Mouse (Mus musculus) kidney, adult 11 months (tissue): ENCODE measurements at regions not wholly inside any gene's neighbourhood (a gene's known extent, or its start where the extent isn't known, plus 50 kb on each side); places are given as distances from the start of the nearest gene placed in this dataset.

Experiments used
- DNase-seq: peaks from one replicate; pipeline ENCODE4 v3.0.0; 2022

GRCm38 (mm10) chr12:39831079-39831478 lies 206.7 kb downstream of the Arl4a start:
- no peak for DNase-seq

DNA sequence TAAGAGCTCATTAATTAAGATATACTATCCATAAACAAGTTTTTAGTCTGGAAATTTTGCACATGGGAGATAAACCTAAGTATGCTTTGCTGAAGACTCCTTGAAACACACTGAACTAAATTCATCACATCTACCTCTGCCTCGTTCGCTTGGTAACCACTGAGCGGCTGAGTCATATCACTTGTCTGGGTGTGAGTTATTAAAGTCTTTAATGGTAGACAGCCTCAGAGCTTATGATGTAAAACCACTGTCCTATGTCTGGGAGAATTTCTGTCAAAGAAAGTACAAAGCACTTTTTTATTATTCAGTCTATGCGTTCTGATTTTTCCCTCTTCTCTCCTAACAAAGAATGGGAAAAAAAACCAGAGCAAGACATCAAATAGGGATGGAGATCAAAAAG lies 207.3 kb downstream of the Arl4a start:
- DNase-seq: no peak

DNA sequence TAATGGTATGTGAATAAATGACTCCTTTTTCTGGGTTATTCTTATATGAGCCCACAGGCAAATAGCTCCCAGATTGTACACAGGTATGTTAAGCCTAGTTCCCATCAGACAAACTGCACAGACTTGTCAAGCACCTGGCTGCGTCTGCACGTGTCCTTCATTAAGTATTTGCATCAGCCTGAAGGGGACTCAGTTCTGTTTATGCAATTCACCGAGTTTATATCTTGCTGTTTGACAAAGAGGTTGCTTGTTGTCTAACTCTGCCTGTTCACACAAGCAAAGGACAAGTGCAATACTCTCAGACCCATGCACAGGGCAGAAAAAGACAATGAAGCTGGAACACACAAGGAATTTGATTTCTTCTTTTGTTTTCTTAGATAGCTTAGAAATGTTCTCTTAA lies 215.2 kb downstream of the Arl4a start:
- no peak for DNase-seq

DNA sequence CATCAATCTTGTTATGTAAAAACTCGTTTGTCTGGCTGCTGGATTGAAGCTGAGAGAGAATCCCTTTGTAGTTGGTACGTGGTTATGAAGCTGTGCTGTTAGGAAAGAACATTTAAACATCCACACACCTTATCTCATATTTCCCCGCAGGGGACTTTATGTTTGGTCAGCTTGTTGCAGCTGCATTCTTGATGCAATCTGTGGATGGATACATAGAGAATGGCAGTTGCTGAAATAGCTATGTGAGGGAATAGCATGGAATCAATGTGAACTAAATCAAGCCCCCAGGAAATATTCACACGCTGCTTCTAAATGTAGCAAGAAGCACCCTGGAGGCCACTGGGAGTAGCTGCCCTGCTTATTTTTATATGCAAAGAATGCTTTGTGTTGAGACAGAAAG lies 236.3 kb downstream of the Arl4a start:
- no peak for DNase-seq

- DNase-seq: no peak
Measured at GRCm38 (mm10) chr12:39797843-39798242, 240.0 kb downstream of the Arl4a start.

GRCm38 (mm10) chr12:39796939-39797338 lies 240.9 kb downstream of the Arl4a start:
- DNase-seq: no peak

GRCm38 (mm10) chr12:39785026-39785425 lies 252.8 kb downstream of the Arl4a start:
- no peak for DNase-seq

DNA sequence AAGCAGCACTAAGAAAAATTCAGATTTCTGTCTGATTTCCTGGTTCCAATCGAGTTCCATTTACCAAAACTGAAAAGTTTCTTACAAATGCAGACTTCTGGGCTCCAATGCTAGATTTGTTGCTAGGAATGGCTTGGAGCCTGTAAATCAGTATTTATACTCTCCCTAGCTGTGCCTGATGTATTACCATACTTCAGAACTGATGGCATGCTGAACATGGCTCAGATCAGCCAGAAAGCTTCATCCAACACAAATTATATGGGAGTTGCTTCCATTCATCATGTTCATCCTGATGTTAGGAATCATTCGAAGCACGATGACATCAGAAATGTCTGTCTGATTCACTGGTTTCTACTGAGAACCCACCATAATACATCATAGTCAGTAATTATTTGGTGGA lies 253.3 kb downstream of the Arl4a start:
- no peak for DNase-seq

DNA sequence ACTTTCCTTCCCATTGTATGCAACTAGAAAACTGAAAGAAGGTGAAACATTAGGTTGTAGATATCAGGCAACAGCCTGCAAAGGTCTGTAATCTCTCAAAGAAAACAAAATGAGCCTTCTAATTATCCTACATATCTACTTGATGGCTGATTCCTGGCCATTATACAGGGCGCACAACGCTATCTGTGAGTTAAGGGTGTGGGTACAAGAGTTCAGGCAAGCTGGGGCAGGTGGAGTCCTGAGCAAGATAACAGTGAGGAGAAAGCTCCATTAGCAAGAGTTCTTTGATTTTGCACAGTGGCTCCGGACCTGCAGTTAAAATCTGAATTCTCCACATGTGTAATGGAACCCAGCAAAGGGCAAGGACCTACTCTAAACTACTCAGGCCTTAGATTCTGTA lies 261.7 kb downstream of the Arl4a start:
- no peak for DNase-seq

DNA sequence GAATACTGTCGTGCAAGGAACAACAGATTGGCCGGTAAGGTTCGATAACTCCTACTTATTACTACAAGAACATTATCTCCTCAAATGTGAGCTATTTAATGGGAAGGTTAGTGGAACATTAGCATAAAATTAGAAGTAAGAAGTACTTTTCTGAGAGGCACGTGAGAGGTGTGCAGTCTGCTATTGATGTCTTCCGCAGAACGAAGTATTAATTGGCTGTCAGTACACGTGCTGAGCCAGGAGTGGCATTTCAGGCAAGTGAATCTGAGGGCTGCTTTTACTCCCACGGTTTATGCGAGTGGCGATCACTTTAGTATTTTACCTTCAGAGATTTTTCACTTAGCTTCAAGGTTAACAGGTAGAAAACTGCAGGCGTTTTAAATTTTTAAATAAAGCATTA lies 270.8 kb downstream of the Arl4a start:
- DNase-seq: no peak

DNA sequence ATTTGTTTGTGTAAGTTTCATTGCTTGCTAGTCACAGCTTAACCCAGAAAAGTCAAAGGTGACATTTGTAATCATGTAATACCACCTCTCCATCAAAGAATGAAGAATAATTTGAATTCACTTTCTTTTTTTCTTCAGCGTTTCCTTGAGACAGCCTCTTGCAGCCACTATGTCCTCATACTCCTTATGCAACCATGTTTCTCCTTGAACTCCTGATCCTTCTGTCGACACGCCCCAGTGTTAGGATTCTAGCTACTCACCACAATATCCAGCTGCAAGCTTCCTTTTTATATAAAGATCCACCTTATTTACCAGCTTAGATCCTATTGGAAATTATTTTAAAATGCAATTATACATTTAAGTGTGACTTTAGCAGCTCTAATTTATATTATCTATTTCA lies 274.3 kb downstream of the Arl4a start:
- no peak for DNase-seq

DNA sequence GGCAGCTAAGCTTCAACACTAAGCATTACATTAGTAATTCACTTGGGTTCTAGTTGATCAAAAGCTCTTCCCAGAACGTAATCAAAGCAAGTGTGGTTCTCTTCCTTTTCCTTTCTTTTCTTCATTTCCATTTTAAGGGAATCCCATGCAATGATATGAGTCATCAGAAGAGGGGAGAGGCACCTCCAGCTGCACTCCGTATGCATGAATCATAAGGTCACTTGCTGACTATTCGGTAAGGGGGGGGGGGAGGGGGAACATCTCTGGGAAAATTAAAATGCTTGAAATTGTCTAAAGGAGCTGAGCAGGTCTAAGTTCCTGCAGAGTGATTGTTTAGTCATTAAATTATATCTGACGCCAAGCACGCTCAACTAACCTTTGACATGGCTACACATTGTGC lies 275.9 kb downstream of the Arl4a start:
- DNase-seq: no peak

- no peak for DNase-seq
Measured at GRCm38 (mm10) chr12:39761326-39761725, 276.5 kb downstream of the Arl4a start.

GRCm38 (mm10) chr12:39757975-39758374 lies 279.9 kb downstream of the Arl4a start:
- no peak for DNase-seq

DNA sequence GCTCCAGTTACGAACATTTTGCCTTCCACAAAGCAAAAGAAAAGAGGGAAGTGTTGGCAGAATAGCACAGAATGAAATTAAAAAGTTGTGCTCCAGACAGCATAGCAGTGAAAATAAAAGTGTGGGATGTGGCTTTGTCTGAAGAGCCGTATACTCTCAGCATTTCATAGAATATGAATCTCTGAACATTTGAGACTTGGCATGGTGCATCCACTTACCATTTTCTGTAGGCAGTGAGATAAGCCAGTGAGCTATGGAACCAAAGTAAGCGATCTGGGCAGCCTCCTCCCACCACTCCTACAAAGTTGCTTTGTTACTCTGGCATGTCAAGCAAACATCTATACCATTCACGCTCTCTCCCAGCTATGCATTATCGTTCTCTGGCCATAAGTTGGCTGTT lies 286.0 kb downstream of the Arl4a start:
- no peak for DNase-seq

DNA sequence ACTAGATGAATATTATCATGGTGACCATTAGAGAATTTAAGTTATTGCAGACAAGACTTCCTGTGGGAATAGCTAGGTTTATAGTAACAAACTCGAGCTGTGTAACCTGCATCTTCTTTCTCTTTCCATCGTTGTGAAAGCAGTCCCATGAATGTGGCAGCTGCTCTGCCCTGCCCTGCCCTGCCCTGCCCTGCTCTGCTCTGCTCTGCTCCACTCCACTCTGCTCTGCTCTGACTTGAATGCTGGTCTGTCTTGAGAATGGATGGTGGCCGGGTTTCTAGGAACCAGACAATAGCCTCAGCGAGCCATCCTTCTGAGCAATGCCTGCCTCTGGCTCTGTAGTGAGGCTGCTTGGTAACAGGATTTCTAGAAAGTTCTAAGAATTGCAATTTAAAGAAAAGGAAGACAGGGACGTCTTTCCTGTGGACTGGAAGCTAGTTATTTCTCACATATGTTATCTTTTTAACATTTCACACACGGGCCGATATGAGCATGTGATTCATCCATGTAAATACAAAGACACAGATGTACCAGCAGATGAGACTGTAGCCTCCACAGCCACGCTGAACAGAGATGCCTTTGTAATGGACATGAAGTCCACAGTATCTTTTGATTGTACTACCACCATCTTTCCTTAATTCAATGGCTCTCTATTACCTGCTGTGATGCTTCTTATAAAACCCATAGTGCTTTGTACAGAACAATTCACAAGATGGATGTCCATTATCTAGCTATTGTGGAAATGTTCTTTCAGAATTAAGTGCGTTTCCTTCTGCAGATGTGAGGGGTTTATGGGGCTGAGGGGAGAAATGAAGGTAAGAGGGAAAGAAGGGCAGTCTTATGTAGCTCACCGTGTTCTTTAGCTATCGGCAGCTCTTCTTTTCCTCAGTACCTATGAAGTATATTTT lies 295.4 kb downstream of the Arl4a start:
- no peak for DNase-seq

GRCm38 (mm10) chr12:39741051-39741847 lies 296.6 kb downstream of the Arl4a start:
- DNase-seq: no peak

DNA sequence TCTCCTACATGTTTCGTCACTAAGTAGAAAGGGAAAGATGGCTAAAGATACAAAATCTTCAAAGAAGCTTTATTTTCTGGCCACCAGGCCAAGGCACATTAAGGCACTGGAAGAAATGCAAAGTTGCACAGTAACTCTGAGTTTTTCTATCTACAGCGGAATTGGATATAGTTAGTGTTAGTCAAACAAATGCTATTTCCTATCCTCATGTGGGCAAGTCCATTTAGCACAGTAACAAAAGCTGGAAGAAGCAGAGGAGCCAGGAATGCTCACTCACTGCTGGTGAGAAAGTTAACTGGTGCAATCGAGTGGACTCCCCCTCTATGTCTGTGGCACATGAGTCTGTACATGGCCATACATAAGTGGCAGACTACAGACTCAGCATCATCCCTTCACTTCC lies 300.9 kb downstream of the Arl4a start:
- no peak for DNase-seq

DNA sequence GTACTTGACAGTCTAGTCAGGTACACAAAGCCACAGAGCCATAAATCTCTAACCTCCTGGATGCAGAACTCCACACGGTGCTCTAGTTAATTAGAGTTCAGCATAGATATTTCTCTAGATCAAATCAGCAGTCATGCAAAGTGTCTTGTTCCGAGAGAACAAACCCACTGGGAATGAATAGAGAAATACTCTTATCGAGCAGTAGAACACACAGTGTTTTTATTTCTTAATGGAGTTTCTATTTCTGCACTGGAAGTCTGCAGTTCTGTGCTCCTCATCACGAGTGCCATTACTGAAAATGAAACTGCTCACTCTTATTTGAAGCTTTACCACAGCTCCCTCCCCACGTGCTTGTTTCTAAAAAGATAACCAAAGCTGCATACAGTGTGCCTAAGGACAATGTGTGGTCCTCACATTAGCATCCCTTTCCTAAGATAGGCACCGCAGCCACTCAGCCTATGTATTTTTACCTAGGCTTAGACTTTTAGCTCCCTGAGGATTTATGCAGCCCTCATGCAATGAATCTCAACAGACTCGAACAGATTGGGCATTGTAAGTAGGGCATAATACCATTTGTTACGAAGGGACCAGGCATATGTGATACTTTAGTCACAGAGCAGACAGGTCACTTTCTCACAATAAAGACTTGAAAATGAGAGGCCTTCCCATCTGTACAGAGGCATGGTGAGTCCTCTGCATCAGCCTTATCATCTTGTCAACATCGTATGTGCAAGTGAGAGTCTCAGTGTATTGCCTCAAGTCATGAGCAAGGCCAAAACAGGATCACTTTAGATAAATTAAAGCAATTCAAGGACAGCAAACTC lies 301.5 kb downstream of the Arl4a start:
- no peak for DNase-seq

GRCm38 (mm10) chr12:39734176-39734575 lies 303.6 kb downstream of the Arl4a start:
- DNase-seq: no peak

DNA sequence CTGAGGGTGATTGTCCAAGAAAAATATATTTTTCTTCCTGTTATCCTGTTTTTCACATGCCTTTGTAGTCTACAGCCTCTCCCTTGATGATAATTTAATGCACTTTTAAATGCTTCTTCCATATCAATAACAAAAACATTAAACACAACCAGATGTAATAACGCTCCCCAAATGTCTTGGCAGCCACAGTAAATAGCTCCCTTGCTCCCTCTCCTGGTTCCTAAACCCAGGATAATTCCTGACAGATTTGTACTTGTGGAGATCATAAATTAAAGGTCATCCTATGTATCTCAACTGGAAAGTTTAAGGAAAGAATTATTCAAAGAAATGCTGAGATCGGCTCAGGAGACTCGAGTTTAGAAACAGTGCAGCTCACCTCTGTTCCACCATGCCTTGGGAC lies 306.6 kb downstream of the Arl4a start:
- no peak for DNase-seq

- DNase-seq: no peak
Measured at GRCm38 (mm10) chr12:39729255-39729654, 308.6 kb downstream of the Arl4a start.

DNA sequence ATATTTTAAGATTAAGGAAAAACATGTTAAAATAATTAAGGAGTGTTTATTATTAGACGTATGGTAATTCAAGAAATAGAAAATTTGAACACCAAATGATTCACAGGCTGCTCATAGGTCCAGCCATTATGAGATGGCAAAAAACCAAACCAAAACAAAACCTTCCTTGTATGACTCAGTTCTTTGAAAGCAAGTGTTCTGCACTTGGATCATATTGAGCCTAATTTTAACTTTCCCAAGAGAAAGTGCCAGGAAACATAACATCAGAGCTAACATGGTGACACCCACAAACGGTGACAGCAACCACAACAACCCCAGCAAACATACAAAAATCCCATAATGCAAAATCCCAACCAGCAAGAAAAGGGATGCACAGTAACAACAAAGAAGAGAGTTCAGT lies 313.7 kb downstream of the Arl4a start:
- no peak for DNase-seq
